Comparison of ENCODE assay signal across 12 mouse cellular contexts in genomic region chr11:23634573-23634972, GRCm38 (mm10). TPM values are rescaled to one million over a fixed set of nuclear protein-coding genes. Genes with fewer than 3 reads are reported as not detected.
A peak's percentile ranks its signal among the peaks of the same experiment; 100 is the strongest.
DNase-seq lines count a peak whose midpoint lies in the region; ATAC-seq and TF ChIP-seq lines count a peak whose summit lies in the region.
"Had no signal": no experiment of that assay in that cellular context is flagged by ENCODE, and none has a peak within 500 bp of the region (broad histone marks: within the 10 kb centered on the region; RNA-seq: fewer than 3 reads in every experiment).

No protein-coding gene starts in this region.

- TF ChIP-seq CTCF in cerebellum, adult 2 months (IDR thresholded peaks at IDR 0.05; ENCODE audit: borderline replicate concordance, insufficient read depth, low read depth, low read length): no peak

- H3K9me3 ChIP-seq in hindbrain, embryonic 13.5 days: no peaks in the 10 kb centered on the region
- H3K9me3 ChIP-seq in hindbrain, embryonic 14.5 days (ENCODE audit: control insufficient read depth, low read length): no peaks in the 10 kb centered on the region
- H3K9me3 ChIP-seq: intestine, embryonic 15.5 days had no signal

- H3K27me3 ChIP-seq in hindbrain, embryonic 13.5 days: no peaks in the 10 kb centered on the region
- H3K27me3 ChIP-seq in hindbrain, embryonic 14.5 days (ENCODE audit: control insufficient read depth, insufficient read depth, low read length): no peaks in the 10 kb centered on the region
- H3K27me3 ChIP-seq in cerebellum, adult 2 months (ENCODE audit: control insufficient read depth, insufficient read depth, low read length): no peaks in the 10 kb centered on the region
- no peaks in the 10 kb centered on the region for H3K27me3 ChIP-seq in myocyte (ENCODE audit: control insufficient read depth, insufficient read depth, insufficient read length)
- H3K27me3 ChIP-seq: intestine, embryonic 15.5 days; Patski had no signal

- no peak for ATAC-seq in hindbrain, embryonic 13.5 days (ENCODE audit: low FRiP score)
- no peak for ATAC-seq in hindbrain, embryonic 14.5 days (ENCODE audit: low FRiP score)

- no peak overlapping the region for H3ac ChIP-seq in myocyte (ENCODE audit: control insufficient read depth, insufficient read length)

- TF ChIP-seq POLR2A in cerebellum, adult 2 months (IDR thresholded peaks at IDR 0.05; ENCODE audit: borderline replicate concordance, insufficient read depth, low read length): no peak
- no peak for TF ChIP-seq POLR2A in myocyte (IDR thresholded peaks at IDR 0.05; ENCODE audit: insufficient read length, low read depth)

- H3K79me2 ChIP-seq in myocyte (ENCODE audit: control insufficient read depth, insufficient read depth): no peaks in the 10 kb centered on the region

- peaks cover 29% of the 10 kb centered on the region for H3K4me1 ChIP-seq in hindbrain, embryonic 13.5 days (replicated peaks)
- peaks cover 20% of the 10 kb centered on the region; the same call in 1 of the 2 replicates for H3K4me1 ChIP-seq in hindbrain, embryonic 14.5 days (replicated peaks; ENCODE audit: control insufficient read depth, insufficient read depth, low read length)
- H3K4me1 ChIP-seq in cerebellum, adult 2 months (ENCODE audit: control insufficient read depth, insufficient read depth, low read length): peaks cover 3% of the 10 kb centered on the region; the same call in 1 of the 2 replicates

- H3K36me3 ChIP-seq in hindbrain, embryonic 13.5 days: peaks cover 4% of the 10 kb centered on the region; the same call in 1 of the 2 replicates
- H3K36me3 ChIP-seq in hindbrain, embryonic 14.5 days (replicated peaks; ENCODE audit: control insufficient read depth, insufficient read depth): peaks cover 12% of the 10 kb centered on the region; the same call in 1 of the 2 replicates
- peaks cover 3% of the 10 kb centered on the region for H3K36me3 ChIP-seq in myocyte (ENCODE audit: control insufficient read depth, insufficient read depth)
- H3K36me3 ChIP-seq: intestine, embryonic 15.5 days had no signal

- WGBS in hindbrain, embryonic 13.5 days: 62% methylated on average over 8 of the region's 8 CpGs
- WGBS in hindbrain, embryonic 14.5 days: 62% methylated on average over 8 of the region's 8 CpGs
- 44% methylated on average over 8 of the region's 8 CpGs for WGBS in cerebellum, adult 2 months

- no peak for DNase-seq in hindbrain, embryonic 14.5 days (ENCODE audit: low spot score)
- DNase-seq in cerebellum, adult 2 months: peak; percentile 23 to 27
- DNase-seq in cerebellum, postnatal 14 days: peak; percentile 23 to 35
- no peak for DNase-seq in kidney, postnatal 25 days
- no peak for DNase-seq in thymus, postnatal 10 days (ENCODE audit: low spot score in 2 of 2)
- DNase-seq: gastrocnemius, postnatal 25 days; lung, adult 18-20 months had no signal

- no peak overlapping the region for H3K27ac ChIP-seq in hindbrain, embryonic 13.5 days
- H3K27ac ChIP-seq in hindbrain, embryonic 14.5 days: no peak overlapping the region
- H3K27ac ChIP-seq in cerebellum, adult 2 months (ENCODE audit: insufficient read depth, low read length): no peak overlapping the region
- H3K27ac ChIP-seq: intestine, embryonic 15.5 days; kidney, postnatal 0 days had no signal

- no peak overlapping the region for H3K9ac ChIP-seq in hindbrain, embryonic 13.5 days
- H3K9ac ChIP-seq in hindbrain, embryonic 14.5 days: no peak overlapping the region
- H3K9ac ChIP-seq: intestine, embryonic 15.5 days had no signal

- no peak overlapping the region for H3K4me3 ChIP-seq in hindbrain, embryonic 13.5 days
- no peak overlapping the region for H3K4me3 ChIP-seq in hindbrain, embryonic 14.5 days (replicated peaks; ENCODE audit: low read length)
- H3K4me3 ChIP-seq in cerebellum, adult 2 months (replicated peaks; ENCODE audit: insufficient read depth, low read depth, low read length): no peak overlapping the region
- H3K4me3 ChIP-seq in myocyte: no peak overlapping the region

- peak overlapping the region; percentile 55; the same call in 1 of the 2 replicates for H3K4me2 ChIP-seq in hindbrain, embryonic 13.5 days
- no peak overlapping the region for H3K4me2 ChIP-seq in hindbrain, embryonic 14.5 days (replicated peaks)
- no peak overlapping the region for H3K4me2 ChIP-seq in myocyte (ENCODE audit: low read depth)

TF ChIP-seq in myocyte, 11 proteins besides CTCF, POLR2A, EP300 and RAD21:
- TF ChIP-seq CEBPB (IDR thresholded peaks at IDR 0.05; ENCODE audit: insufficient read depth, poor library complexity, severe bottlenecking) (no peak), POLR2AphosphoS2 (IDR thresholded peaks at IDR 0.05; ENCODE audit: insufficient read length, low read depth) (peak; percentile 42), MAX (IDR thresholded peaks at IDR 0.05; ENCODE audit: low read depth) (no peak)

RNA-seq across cellular contexts. Expression of gene 0610010F05Rik, which starts 1.1 kb away (rescaled TPM):
- 142 and 149 TPM in 2 replicates for polyA plus RNA-seq in hindbrain, embryonic 13.5 days (2015; fragmentation: Nextera tagmentation; extraction: Ambion mirVana)
- polyA plus RNA-seq in hindbrain, embryonic 14.5 days (2014; fragmentation: Nextera tagmentation; extraction: Ambion mirVana): 147 and 161 TPM in 2 replicates
- polyA plus RNA-seq in cerebellum, adult 2 months (2012; rRNA removed): 22.3 and 24.3 TPM in 2 replicates
- 3.1 TPM for polyA plus RNA-seq in myocyte (2012; fragmentation: generic; extraction: Trizol)

RNA-seq across cellular contexts. Expression of gene Pus10, which starts 30.9 kb away (rescaled TPM):
- 11.8 and 14.0 TPM in 2 replicates for polyA plus RNA-seq in hindbrain, embryonic 13.5 days (2015; fragmentation: Nextera tagmentation; extraction: Ambion mirVana)
- polyA plus RNA-seq in hindbrain, embryonic 14.5 days (2014; fragmentation: Nextera tagmentation; extraction: Ambion mirVana): 11.7 and 13.0 TPM in 2 replicates
- polyA plus RNA-seq in cerebellum, adult 2 months (2012; rRNA removed): 9.7 and 11.4 TPM in 2 replicates
- 4.3 TPM for polyA plus RNA-seq in myocyte (2012; fragmentation: generic; extraction: Trizol)

RNA-seq across cellular contexts. Expression of gene Pex13, which starts 31.2 kb away (rescaled TPM):
- 33.2 and 35.2 TPM in 2 replicates for polyA plus RNA-seq in hindbrain, embryonic 13.5 days (2015; fragmentation: Nextera tagmentation; extraction: Ambion mirVana)
- 38.6 and 43.1 TPM in 2 replicates for polyA plus RNA-seq in hindbrain, embryonic 14.5 days (2014; fragmentation: Nextera tagmentation; extraction: Ambion mirVana)
- polyA plus RNA-seq in cerebellum, adult 2 months (2012; rRNA removed): 18.5 and 19.1 TPM in 2 replicates
- polyA plus RNA-seq in myocyte (2012; fragmentation: generic; extraction: Trizol): 12.3 TPM

Comparison
In these comparisons a context has a peak if more than half of its experiments do, and no peak if none do; other contexts are left out.
1. DNase-seq: peak in cerebellum, adult 2 months (2 of 2) and cerebellum, postnatal 14 days (2 of 2); none in hindbrain, embryonic 14.5 days (single experiment), kidney, postnatal 25 days (0 of 2) and thymus, postnatal 10 days (0 of 2).